Mouse (Mus musculus): ENCODE measurements around the gene Slc37a2.

GRCm38 (mm10) chr9:37181596-37181995, 73.9 kb downstream of the Slc37a2 start:
- TF ChIP-seq POLR2A (IDR thresholded peaks at IDR 0.05; ENCODE audit: borderline replicate concordance, extremely low read depth, insufficient read depth, insufficient read length, poor library complexity, severe bottlenecking), result no peak
- TF ChIP-seq CTCF (IDR thresholded peaks at IDR 0.05; ENCODE audit: borderline replicate concordance, extremely low read depth, insufficient read depth, insufficient read length), result no peak
